Mouse (Mus musculus) testis, adult 2 months (tissue): ENCODE data around the gene Tmem202. TPM values are rescaled to one million over a fixed set of nuclear protein-coding genes. Genes with fewer than 3 reads are reported as not detected.

Experiments used
- H3K27ac ChIP-seq: fragments of 200-500 bp; 2 replicates; pipeline ENCODE4 v1.5.1; 2012; ENCODE audit warnings: low read depth, low read length; ENCODE audit not compliant: control insufficient read depth, insufficient read depth
- H3K27me3 ChIP-seq: fragments of 200-500 bp; 2 replicates; pipeline ENCODE4 v1.6.1; 2012; ENCODE audit warnings: mild to moderate bottlenecking, low read length, moderate library complexity; ENCODE audit not compliant: control insufficient read depth, insufficient read depth
- H3K36me3 ChIP-seq: fragments of 200-500 bp; 2 replicates; pipeline ENCODE4 v1.6.1; 2012; ENCODE audit warnings: mild to moderate bottlenecking, low read length; ENCODE audit not compliant: control insufficient read depth, insufficient read depth
- H3K4me1 ChIP-seq: fragments of 200-500 bp; 2 replicates; pipeline ENCODE4 v1.6.1; 2012; ENCODE audit warnings: low read length; ENCODE audit not compliant: control insufficient read depth, insufficient read depth
- H3K4me3 ChIP-seq: fragments of 200-500 bp; 2 replicates; pipeline ENCODE4 v1.5.1; 2012; ENCODE audit warnings: low read depth, mild to moderate bottlenecking, low read length, moderate library complexity, mixed read lengths; ENCODE audit not compliant: control insufficient read depth
- CTCF ChIP-seq: fragments of 200-500 bp; IDR thresholded peaks from 2 replicates; pipeline ENCODE4 v1.5.1; 2012; ENCODE audit warnings: low read depth, mild to moderate bottlenecking, inconsistent platforms, low read length, moderate library complexity; ENCODE audit not compliant: control insufficient read depth, insufficient read depth, insufficient replicate concordance
- POLR2A ChIP-seq: fragments of 200-500 bp; IDR thresholded peaks from 2 replicates; pipeline ENCODE4 v1.6.1; 2012; ENCODE audit warnings: low read depth, mild to moderate bottlenecking, inconsistent platforms, low read length, moderate library complexity; ENCODE audit not compliant: control insufficient read depth
- polyA plus RNA-seq: library from polyadenylated mRNA; depleted of rRNA; stranded (reverse); fragments of >200 nt; gene quantifications from 2 replicates; pipeline ENCODE4 v1.2.3, GENCODE M21; 2012

Tmem202 gene
- polyA plus RNA-seq, 1 experiment, result 71.6 TPM

GRCm38 (mm10) chr9:59533422-59533821 lies 6.2 kb downstream of the Tmem202 start:
- H3K27ac ChIP-seq, result no peak overlapping the region
- TF ChIP-seq POLR2A, result no peak
- TF ChIP-seq CTCF, result no peak
- H3K4me1 ChIP-seq, result no peaks in the 10 kb centered on the region
- H3K36me3 ChIP-seq, result no peaks in the 10 kb centered on the region
- H3K4me3 ChIP-seq, result no peak overlapping the region
- H3K27me3 ChIP-seq, result no peaks in the 10 kb centered on the region

GRCm38 (mm10) chr9:59531645-59532044 lies 8.0 kb downstream of the Tmem202 start:
- H3K27ac ChIP-seq, result no peak overlapping the region

GRCm38 (mm10) chr9:59528274-59528673 lies 11.4 kb downstream of the Tmem202 start:
- H3K27ac ChIP-seq, result no peak overlapping the region
- no peaks in the 10 kb centered on the region for H3K27me3 ChIP-seq
- no peaks in the 10 kb centered on the region for H3K36me3 ChIP-seq
- H3K4me3 ChIP-seq, result no peak overlapping the region
- H3K4me1 ChIP-seq, result no peaks in the 10 kb centered on the region
- TF ChIP-seq CTCF (no peak), POLR2A (no peak)

More at GRCm38 (mm10) chr9:59531645-59532044, 8.0 kb downstream of the Tmem202 start:
- no peaks in the 10 kb centered on the region for H3K36me3 ChIP-seq
- no peaks in the 10 kb centered on the region for H3K4me1 ChIP-seq
- H3K27me3 ChIP-seq, result no peaks in the 10 kb centered on the region
- no peak for TF ChIP-seq POLR2A
- TF ChIP-seq CTCF, result no peak
- no peak overlapping the region for H3K4me3 ChIP-seq

GRCm38 (mm10) chr9:59527580-59527979 lies 12.1 kb downstream of the Tmem202 start:
- Histone ChIP-seq H3K4me3 (no peak overlapping the region), H3K27me3 (no peaks in the 10 kb centered on the region), H3K36me3 (no peaks in the 10 kb centered on the region), H3K4me1 (no peaks in the 10 kb centered on the region), H3K27ac (no peak overlapping the region)
- no peak for TF ChIP-seq POLR2A
- TF ChIP-seq CTCF, result no peak

GRCm38 (mm10) chr9:59526727-59527126 lies 12.9 kb downstream of the Tmem202 start:
- no peaks in the 10 kb centered on the region for H3K36me3 ChIP-seq
- H3K27me3 ChIP-seq, result no peaks in the 10 kb centered on the region
- TF ChIP-seq POLR2A, result no peak
- TF ChIP-seq CTCF, result no peak
- no peak overlapping the region for H3K4me3 ChIP-seq
- no peaks in the 10 kb centered on the region for H3K4me1 ChIP-seq
- H3K27ac ChIP-seq, result no peak overlapping the region

GRCm38 (mm10) chr9:59522906-59523305 lies 16.7 kb downstream of the Tmem202 start:
- no peak for TF ChIP-seq CTCF
- no peak for TF ChIP-seq POLR2A
- Histone ChIP-seq H3K4me1 (no peaks in the 10 kb centered on the region), H3K27me3 (no peaks in the 10 kb centered on the region), H3K4me3 (no peak overlapping the region), H3K36me3 (no peaks in the 10 kb centered on the region), H3K27ac (no peak overlapping the region)

GRCm38 (mm10) chr9:59519396-59519795 lies 20.3 kb downstream of the Tmem202 start:
- Histone ChIP-seq H3K4me1 (no peaks in the 10 kb centered on the region), H3K27ac (no peak overlapping the region), H3K27me3 (no peaks in the 10 kb centered on the region), H3K36me3 (no peaks in the 10 kb centered on the region), H3K4me3 (no peak overlapping the region)
- TF ChIP-seq CTCF, result no peak
- no peak for TF ChIP-seq POLR2A

- H3K36me3 ChIP-seq, result no peaks in the 10 kb centered on the region
- TF ChIP-seq POLR2A, result no peak
These were observed 20.7 kb downstream of the Tmem202 start for GRCm38 (mm10) chr9:59518976-59519375.

More at GRCm38 (mm10) chr9:59518976-59519375, 20.7 kb downstream of the Tmem202 start:
- H3K27me3 ChIP-seq, result no peaks in the 10 kb centered on the region
- no peaks in the 10 kb centered on the region for H3K4me1 ChIP-seq
- no peak overlapping the region for H3K27ac ChIP-seq
- no peak overlapping the region for H3K4me3 ChIP-seq
